Mouse (Mus musculus) kidney, adult 18-20 months (tissue): ENCODE results near the gene Gm3594.
A peak's percentile ranks its signal among the peaks of the same experiment; 100 is the strongest.
"Not testable (repeated sequence)": the region's sequence is repeated elsewhere in the genome, so short reads cannot be mapped to it uniquely, and the experiment has no call there.

Source experiments
- DNase-seq: peaks from one replicate; pipeline ENCODE4 v3.0.0; 2021

Gene Gm3594

DNA sequence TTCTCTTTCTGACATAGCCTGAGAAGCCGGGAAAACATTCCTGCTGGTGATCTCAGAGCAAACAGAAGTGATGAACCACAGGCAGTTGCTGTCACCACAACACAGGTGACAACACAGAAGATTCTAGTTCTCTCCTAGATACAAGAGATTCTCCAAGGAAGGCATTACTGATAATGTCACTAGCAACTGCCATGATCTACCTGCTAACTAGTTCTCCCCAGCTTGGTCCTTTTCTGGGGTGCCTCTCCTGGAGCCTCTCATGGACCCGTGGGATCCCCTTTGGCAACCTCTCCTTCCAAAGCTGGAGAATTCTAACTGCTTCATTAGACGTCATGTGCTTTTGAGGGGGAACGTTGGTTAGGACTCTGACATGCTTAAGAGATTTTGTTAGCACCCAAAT, at the start of gene Gm3594:
TSS of gene Gm3594 (minus strand) at position 101 of the 400 bp plus-strand sequence.
- not testable (repeated sequence) for DNase-seq

DNA sequence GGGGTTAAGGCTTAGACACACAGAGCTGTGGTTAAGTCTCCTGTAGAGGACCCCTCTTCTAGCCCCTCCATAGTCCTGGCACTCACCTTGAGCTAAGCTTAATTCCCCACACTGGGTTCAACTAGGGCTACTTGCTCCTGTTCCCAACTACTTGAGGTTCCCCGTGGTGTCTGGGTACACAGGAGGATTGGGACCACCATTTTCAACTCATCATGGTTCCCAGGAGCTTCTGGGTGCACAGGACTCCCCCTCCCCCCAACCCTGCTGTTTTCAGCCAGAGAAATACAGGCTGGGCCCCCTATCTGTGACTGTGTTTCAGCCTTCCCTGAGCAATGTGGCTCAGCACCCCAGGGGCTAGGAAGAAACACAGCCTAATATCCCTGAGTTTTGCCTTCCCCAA, 41.9 kb upstream of the Gm3594 start:
- not testable (repeated sequence) for DNase-seq

DNA sequence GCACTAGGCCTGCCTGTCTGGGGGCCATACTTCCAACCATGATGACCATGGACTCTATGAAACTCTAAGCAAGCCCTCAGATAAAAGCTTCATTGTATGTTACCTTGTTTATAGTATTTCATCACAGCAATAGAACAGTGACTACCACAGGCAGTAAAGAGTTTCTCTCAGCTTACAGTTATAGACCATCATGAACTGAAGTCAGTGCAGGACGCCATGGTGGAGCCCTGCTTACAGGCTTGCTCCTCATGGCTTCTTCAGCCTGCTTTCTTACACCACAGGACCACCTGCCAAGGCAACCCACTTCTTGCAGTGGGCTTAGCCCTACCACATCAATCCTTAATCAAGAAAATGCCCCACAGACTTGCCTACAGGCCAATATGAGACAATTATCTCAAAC, 41.1 kb upstream of the Gm3594 start:
- not testable (repeated sequence) for DNase-seq

- DNase-seq = peak; percentile 30
These were observed 37.7 kb upstream of the Gm3594 start for GRCm38 (mm10) chr14:6482126-6482525.

- not testable (repeated sequence) for DNase-seq
These were observed 27.4 kb upstream of the Gm3594 start for GRCm38 (mm10) chr14:6471856-6472255.

- DNase-seq = peak; percentile 2
These were observed 3.6 kb downstream of the Gm3594 start for GRCm38 (mm10) chr14:6440774-6441173.

- peak; percentile 2 for DNase-seq
These were observed 4.2 kb downstream of the Gm3594 start for GRCm38 (mm10) chr14:6440206-6440605.

- DNase-seq = peak; percentile 21
These were observed 17.6 kb downstream of the Gm3594 start for GRCm38 (mm10) chr14:6426766-6427165.

DNA sequence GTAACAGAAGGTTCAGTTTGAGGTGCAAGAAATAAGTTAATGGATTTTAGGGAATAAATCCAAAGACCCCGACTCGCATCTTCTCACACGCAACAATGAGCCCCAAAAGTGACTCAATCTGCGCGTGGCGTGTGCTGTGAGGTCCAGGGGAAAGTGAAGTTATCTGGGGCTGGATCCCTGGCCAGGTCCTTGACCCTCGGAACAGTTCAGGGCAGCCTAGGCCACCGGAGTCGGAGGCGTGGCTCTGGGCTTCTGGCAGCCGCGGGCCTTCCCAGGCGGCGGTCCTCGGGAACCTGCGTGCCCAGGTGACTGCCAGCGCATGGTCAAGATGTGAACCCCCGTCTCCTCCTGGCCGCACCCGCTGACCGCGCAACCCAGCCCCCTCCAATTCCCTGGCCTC, 18.1 kb downstream of the Gm3594 start:
- DNase-seq = peak; percentile 19

DNA sequence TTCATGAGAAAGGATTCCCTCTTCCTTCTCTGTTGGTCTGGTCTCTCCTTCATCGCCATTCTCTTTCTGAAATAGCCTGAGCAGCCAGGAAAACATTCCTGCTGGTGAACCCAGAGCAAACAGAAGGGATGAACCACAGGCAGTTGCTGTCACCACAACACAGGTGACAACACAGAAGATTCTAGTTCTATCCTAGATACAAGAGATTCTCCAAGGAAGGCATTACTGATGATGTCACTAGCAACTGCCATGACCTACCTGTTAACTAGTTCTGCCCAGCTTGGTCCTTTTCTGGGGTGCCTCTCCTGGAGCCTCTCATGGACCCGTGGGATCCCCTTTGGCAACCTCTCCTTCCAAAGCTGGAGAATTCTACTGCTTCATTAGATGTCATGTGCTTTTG, 32.0 kb downstream of the Gm3594 start, which contains the start of gene Gm3591:
TSS of gene Gm3591 (minus strand) at position 101 of the 400 bp plus-strand sequence.
- DNase-seq = not testable (repeated sequence)

DNA sequence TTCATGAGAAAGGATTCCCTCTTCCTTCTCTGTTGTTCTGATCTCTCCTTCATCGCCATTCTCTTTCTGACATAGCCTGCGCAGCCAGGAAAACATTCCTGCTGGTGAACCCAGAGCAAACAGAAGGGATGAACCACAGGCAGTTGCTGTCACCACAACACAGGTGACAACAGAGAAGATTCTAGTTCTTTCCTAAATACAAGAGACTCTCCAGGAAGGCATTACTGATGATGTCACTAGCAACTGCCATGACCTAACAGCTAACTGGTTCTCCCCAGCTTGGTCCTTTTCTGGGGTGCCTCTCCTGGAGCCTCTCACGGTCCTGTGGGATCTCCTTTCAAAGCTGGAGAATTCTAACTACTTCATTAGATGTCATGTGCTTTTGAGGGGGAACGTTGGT, 54.2 kb downstream of the Gm3594 start, which contains the start of gene Gm16440:
TSS of gene Gm16440 (minus strand) at position 101 of the 400 bp plus-strand sequence.
- not testable (repeated sequence) for DNase-seq
